Mouse (Mus musculus): ENCODE results near the gene Aatk. TPM values are rescaled to one million over a fixed set of nuclear protein-coding genes. Genes with fewer than 3 reads are reported as not detected.

The Aatk gene
- polyA plus RNA-seq, 1 experiment, result 0.81 TPM

GRCm38 (mm10) chr11:120080282-120080681, 33.3 kb upstream of the Aatk start:
- H3K27ac ChIP-seq (ENCODE audit: insufficient read depth, low read length), result no peak overlapping the region
- H3K9ac ChIP-seq (ENCODE audit: low read depth, poor library complexity, severe bottlenecking), result no peak overlapping the region
- H3K4me1 ChIP-seq (ENCODE audit: control insufficient read depth, insufficient read depth, low read length), result no peaks in the 10 kb centered on the region
- no peaks in the 10 kb centered on the region; the same call in 1 of the 2 replicates for H3K36me3 ChIP-seq (ENCODE audit: control insufficient read depth, insufficient read depth, low read length, poor library complexity, severe bottlenecking)
- no peaks in the 10 kb centered on the region for H3K27me3 ChIP-seq (ENCODE audit: control insufficient read depth, insufficient read depth, low read length, poor library complexity, severe bottlenecking)
- H3K4me3 ChIP-seq (ENCODE audit: low read depth, low read length), result no peak overlapping the region
- TF ChIP-seq CTCF (IDR thresholded peaks at IDR 0.05; ENCODE audit: low read depth, low read length) (no peak), EP300 (IDR thresholded peaks at IDR 0.05; ENCODE audit: insufficient read depth, low read depth, low read length) (no peak), POLR2A (IDR thresholded peaks at IDR 0.05; ENCODE audit: insufficient read depth, low read length) (no peak)
- 0 out of 2 replicates have a peak, but pooled peaks cover 3% of the 10 kb centered on the region for H3K9me3 ChIP-seq (replicated peaks; ENCODE audit: control insufficient read depth, insufficient read depth, low read length, poor library complexity, severe bottlenecking)

DNA sequence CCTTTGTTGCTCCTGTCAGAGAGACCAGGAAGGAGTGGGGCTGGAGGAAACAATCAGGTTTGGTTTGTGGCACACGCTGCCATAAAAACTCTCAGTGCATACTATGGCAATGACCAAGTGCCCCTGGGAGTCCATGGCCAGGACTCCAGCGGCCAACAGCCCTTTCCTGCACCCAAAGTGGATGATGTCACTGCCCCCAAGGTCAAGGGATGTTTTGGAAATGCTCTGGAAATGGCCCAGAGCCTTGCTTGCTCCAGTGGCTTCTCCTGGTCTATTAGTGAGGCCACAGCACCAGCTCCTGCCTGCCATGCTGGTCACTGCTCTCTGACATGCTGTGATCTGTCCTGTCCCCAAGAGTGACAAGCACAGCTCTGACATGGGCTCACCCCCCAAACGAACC, 29.2 kb upstream of the Aatk start:
- Histone ChIP-seq H3K27me3 (ENCODE audit: control insufficient read depth, insufficient read depth, low read length, poor library complexity, severe bottlenecking) (no peaks in the 10 kb centered on the region), H3K4me1 (ENCODE audit: control insufficient read depth, insufficient read depth, low read length) (no peaks in the 10 kb centered on the region), H3K9me3 (replicated peaks; ENCODE audit: control insufficient read depth, insufficient read depth, low read length, poor library complexity, severe bottlenecking) (0 out of 2 replicates have a peak, but pooled peaks cover 3% of the 10 kb centered on the region), H3K9ac (ENCODE audit: low read depth, poor library complexity, severe bottlenecking) (no peak overlapping the region), H3K27ac (ENCODE audit: insufficient read depth, low read length) (no peak overlapping the region), H3K4me3 (ENCODE audit: low read depth, low read length) (no peak overlapping the region), H3K36me3 (ENCODE audit: control insufficient read depth, insufficient read depth, low read length, poor library complexity, severe bottlenecking) (0 out of 2 replicates have a peak, but pooled peaks cover 2% of the 10 kb centered on the region)
- TF ChIP-seq POLR2A (IDR thresholded peaks at IDR 0.05; ENCODE audit: insufficient read depth, low read length), result no peak
- no peak for TF ChIP-seq CTCF (IDR thresholded peaks at IDR 0.05; ENCODE audit: low read depth, low read length)
- no peak for TF ChIP-seq EP300 (IDR thresholded peaks at IDR 0.05; ENCODE audit: insufficient read depth, low read depth, low read length)

DNA sequence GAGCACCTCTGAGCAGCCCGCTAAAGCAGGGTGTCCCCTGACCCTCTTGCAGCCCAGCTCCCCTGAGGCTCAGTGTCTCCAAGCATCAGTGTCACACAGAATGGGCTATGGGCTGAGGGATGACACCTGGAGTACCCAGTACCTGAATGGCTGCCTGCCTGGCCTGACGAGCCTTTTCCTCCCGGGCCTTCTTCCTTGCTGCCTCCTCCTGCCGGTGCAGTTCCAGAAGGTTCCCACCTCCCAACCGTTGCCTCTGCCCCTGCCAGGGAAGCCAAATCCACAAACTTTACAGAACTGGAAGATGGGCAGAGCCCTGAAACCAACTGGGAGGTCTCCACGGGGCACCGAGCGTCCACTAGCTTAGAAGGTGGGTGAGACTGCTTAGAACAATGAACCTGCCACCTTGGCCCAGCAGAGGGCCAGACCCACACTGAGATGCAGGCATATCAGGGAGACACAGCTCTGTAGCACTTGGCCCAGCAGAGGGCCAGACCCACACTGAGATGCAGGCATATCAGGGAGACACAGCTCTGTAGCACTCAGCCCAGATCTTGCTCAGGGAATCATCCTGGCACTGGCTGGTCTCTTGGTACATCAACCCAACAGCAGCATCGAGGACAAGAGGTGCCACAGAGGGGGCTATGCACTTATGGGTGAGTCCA, 26.1 kb upstream of the Aatk start:
- peaks cover 3% of the 10 kb centered on the region for H3K4me1 ChIP-seq (ENCODE audit: control insufficient read depth, insufficient read depth, low read length)

DNA sequence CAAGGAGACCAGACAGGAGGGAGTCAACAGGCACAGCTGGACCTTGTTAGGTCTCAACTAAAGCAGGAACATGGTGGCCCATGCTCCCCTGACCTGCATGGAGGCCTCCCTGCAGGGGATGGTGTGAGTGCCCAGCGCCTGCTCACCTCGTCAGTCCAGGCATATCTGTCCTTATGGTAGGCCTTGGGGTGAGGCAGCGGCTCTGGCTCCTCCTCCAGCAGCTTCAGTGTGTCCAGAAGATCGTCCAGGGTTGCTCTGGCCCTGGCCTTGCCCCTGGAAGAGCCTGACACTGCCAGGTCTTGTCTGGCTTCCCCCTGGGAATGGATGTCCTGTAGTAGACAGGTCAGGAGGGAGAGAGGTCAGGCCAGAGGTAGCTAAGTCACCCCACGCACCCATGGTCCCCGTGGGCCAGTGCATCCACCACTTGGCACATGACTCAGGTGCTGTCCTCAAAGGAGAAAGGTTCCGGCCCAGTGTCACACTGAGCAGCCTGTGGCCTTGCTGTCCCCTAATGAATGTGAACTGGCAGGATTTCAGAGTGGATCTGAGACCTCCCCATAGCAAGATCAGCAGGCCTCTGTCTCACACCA, 24.9 kb upstream of the Aatk start:
- H3K4me1 ChIP-seq (ENCODE audit: control insufficient read depth, insufficient read depth, low read length), result peaks cover 3% of the 10 kb centered on the region
- H3K27ac ChIP-seq (ENCODE audit: insufficient read depth, low read length), result 0 out of 2 replicates have a peak overlapping the region, but pooled peaks have one; percentile 7
- H3K9me3 ChIP-seq (replicated peaks; ENCODE audit: control insufficient read depth, insufficient read depth, low read length, poor library complexity, severe bottlenecking), result no peaks in the 10 kb centered on the region
- H3K36me3 ChIP-seq (ENCODE audit: control insufficient read depth, insufficient read depth, low read length, poor library complexity, severe bottlenecking), result 0 out of 2 replicates have a peak, but pooled peaks cover 2% of the 10 kb centered on the region
- no peak for TF ChIP-seq POLR2A (IDR thresholded peaks at IDR 0.05; ENCODE audit: insufficient read depth, low read length)
- TF ChIP-seq CTCF (IDR thresholded peaks at IDR 0.05; ENCODE audit: low read depth, low read length), result no peak
- no peak for TF ChIP-seq EP300 (IDR thresholded peaks at IDR 0.05; ENCODE audit: insufficient read depth, low read depth, low read length)
- no peak overlapping the region for H3K4me3 ChIP-seq (ENCODE audit: low read depth, low read length)
- no peak overlapping the region for H3K9ac ChIP-seq (ENCODE audit: low read depth, poor library complexity, severe bottlenecking)
- no peaks in the 10 kb centered on the region for H3K27me3 ChIP-seq (ENCODE audit: control insufficient read depth, insufficient read depth, low read length, poor library complexity, severe bottlenecking)

More for the DNA sequence above, 26.1 kb upstream of the Aatk start:
- no peaks in the 10 kb centered on the region for H3K27me3 ChIP-seq (ENCODE audit: control insufficient read depth, insufficient read depth, low read length, poor library complexity, severe bottlenecking)
- 0 out of 2 replicates have a peak, but pooled peaks cover 2% of the 10 kb centered on the region for H3K36me3 ChIP-seq (ENCODE audit: control insufficient read depth, insufficient read depth, low read length, poor library complexity, severe bottlenecking)
- H3K9me3 ChIP-seq (replicated peaks; ENCODE audit: control insufficient read depth, insufficient read depth, low read length, poor library complexity, severe bottlenecking), result no peaks in the 10 kb centered on the region
- H3K9ac ChIP-seq (ENCODE audit: low read depth, poor library complexity, severe bottlenecking), result no peak overlapping the region
- H3K27ac ChIP-seq (ENCODE audit: insufficient read depth, low read length), result no peak overlapping the region
- TF ChIP-seq EP300 (IDR thresholded peaks at IDR 0.05; ENCODE audit: insufficient read depth, low read depth, low read length) (no peak), POLR2A (IDR thresholded peaks at IDR 0.05; ENCODE audit: insufficient read depth, low read length) (no peak), CTCF (IDR thresholded peaks at IDR 0.05; ENCODE audit: low read depth, low read length) (no peak)
- H3K4me3 ChIP-seq (ENCODE audit: low read depth, low read length), result no peak overlapping the region

DNA sequence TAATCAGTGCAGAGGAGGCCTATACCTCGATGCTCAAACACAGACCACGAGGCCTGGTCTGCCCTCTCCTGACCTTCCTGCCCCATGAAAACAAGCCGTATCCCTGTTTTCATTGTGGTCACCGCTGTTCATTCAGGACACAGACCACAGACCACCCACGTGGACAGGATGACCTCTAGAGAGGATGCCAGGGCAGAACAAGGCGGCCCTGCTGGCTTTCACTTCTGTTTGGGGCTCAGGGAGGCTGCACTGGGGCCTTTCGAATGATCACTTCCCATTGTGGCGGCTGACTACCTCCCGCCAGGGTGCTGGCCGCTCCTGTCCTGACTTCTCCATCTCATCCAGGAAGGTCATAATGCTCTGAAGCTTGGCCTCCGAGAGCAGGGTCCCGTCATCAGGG, 24.1 kb upstream of the Aatk start:
- Histone ChIP-seq H3K9me3 (replicated peaks; ENCODE audit: control insufficient read depth, insufficient read depth, low read length, poor library complexity, severe bottlenecking) (no peaks in the 10 kb centered on the region), H3K27me3 (ENCODE audit: control insufficient read depth, insufficient read depth, low read length, poor library complexity, severe bottlenecking) (no peaks in the 10 kb centered on the region), H3K9ac (ENCODE audit: low read depth, poor library complexity, severe bottlenecking) (no peak overlapping the region), H3K4me3 (ENCODE audit: low read depth, low read length) (no peak overlapping the region), H3K36me3 (ENCODE audit: control insufficient read depth, insufficient read depth, low read length, poor library complexity, severe bottlenecking) (0 out of 2 replicates have a peak, but pooled peaks cover 2% of the 10 kb centered on the region), H3K4me1 (ENCODE audit: control insufficient read depth, insufficient read depth, low read length) (peaks cover 3% of the 10 kb centered on the region), H3K27ac (ENCODE audit: insufficient read depth, low read length) (no peak overlapping the region)
- TF ChIP-seq CTCF (IDR thresholded peaks at IDR 0.05; ENCODE audit: low read depth, low read length) (no peak), POLR2A (IDR thresholded peaks at IDR 0.05; ENCODE audit: insufficient read depth, low read length) (no peak), EP300 (IDR thresholded peaks at IDR 0.05; ENCODE audit: insufficient read depth, low read depth, low read length) (no peak)
